ENCODE assay signal across 9 mouse cellular contexts in genomic region chr16:96819649-96820048, GRCm38 (mm10).
DNase-seq lines count a peak whose midpoint lies in the region; ATAC-seq lines count a peak whose summit lies in the region.
"Had no signal": no experiment of that assay in that cellular context is flagged by ENCODE, and none has a peak within 500 bp of the region (broad histone marks: within the 10 kb centered on the region; RNA-seq: fewer than 3 reads in every experiment).

No protein-coding gene starts in this region.

- H3K9ac ChIP-seq in forebrain, embryonic 14.5 days (ENCODE audit: low read length): no peak overlapping the region
- no peak overlapping the region for H3K9ac ChIP-seq in intestine, embryonic 16.5 days (ENCODE audit: low read depth, low read length)
- H3K9ac ChIP-seq in midbrain, embryonic 11.5 days (ENCODE audit: low read length): no peak overlapping the region
- H3K9ac ChIP-seq: liver, embryonic 15.5 days had no signal

- no peak overlapping the region for H3K4me3 ChIP-seq in forebrain, embryonic 14.5 days (ENCODE audit: low read depth, low read length)
- no peak overlapping the region for H3K4me3 ChIP-seq in intestine, embryonic 16.5 days (ENCODE audit: low read length)
- H3K4me3 ChIP-seq in midbrain, embryonic 11.5 days (ENCODE audit: low read depth, low read length): no peak overlapping the region
- H3K4me3 ChIP-seq: liver, embryonic 15.5 days had no signal

- ATAC-seq in forebrain, embryonic 14.5 days: peak; percentile 61; the same call in 1 of the 2 replicates
- ATAC-seq in intestine, embryonic 16.5 days: peak; percentile 62; the same call in 1 of the 2 replicates
- peak; percentile 77 for ATAC-seq in midbrain, embryonic 11.5 days (ENCODE audit: low FRiP score)

- H3K27ac ChIP-seq in forebrain, embryonic 14.5 days (ENCODE audit: low read depth, low read length): no peak overlapping the region
- no peak overlapping the region for H3K27ac ChIP-seq in intestine, embryonic 16.5 days (ENCODE audit: low read length)
- H3K27ac ChIP-seq in midbrain, embryonic 11.5 days (ENCODE audit: low read depth, low read length): no peak overlapping the region
- H3K27ac ChIP-seq: liver, embryonic 15.5 days had no signal

- no peaks in the 10 kb centered on the region for H3K27me3 ChIP-seq in forebrain, embryonic 14.5 days (replicated peaks; ENCODE audit: control insufficient read depth, insufficient read depth, low read length)
- H3K27me3 ChIP-seq in intestine, embryonic 16.5 days (replicated peaks; ENCODE audit: control insufficient read depth, insufficient read depth, low read length): no peaks in the 10 kb centered on the region
- no peaks in the 10 kb centered on the region for H3K27me3 ChIP-seq in midbrain, embryonic 11.5 days (ENCODE audit: control insufficient read depth, insufficient read depth, low read length)
- H3K27me3 ChIP-seq: liver, embryonic 15.5 days had no signal

- 33% methylated on average over 16 of the region's 16 CpGs for WGBS in forebrain, embryonic 14.5 days
- 28% methylated on average over 16 of the region's 16 CpGs for WGBS in intestine, embryonic 16.5 days
- 27% methylated on average over 16 of the region's 16 CpGs for WGBS in midbrain, embryonic 11.5 days

- DNase-seq in NIH3T3 (ENCODE audit: low read depth): peak; percentile 12
- DNase-seq in cerebellum, adult 11 months: peak; percentile 51
- peak; percentile 85 for DNase-seq in forebrain, embryonic 14.5 days (ENCODE audit: low spot score)
- DNase-seq in left cerebral cortex, postnatal 10 days (ENCODE audit: extremely low spot score in 1 of 2, low spot score in 2 of 2): peak; percentile 42 to 71
- peak; percentile 93 for DNase-seq in midbrain, embryonic 11.5 days (ENCODE audit: low spot score, missing footprints)
- DNase-seq in right cerebral cortex, postnatal 36 days (ENCODE audit: low spot score in 2 of 2): peak; percentile 36 to 43
- peak; percentile 37 to 64 for DNase-seq in urinary bladder, postnatal 4 days (ENCODE audit: low spot score in 2 of 2)

- H3K4me1 ChIP-seq in forebrain, embryonic 14.5 days (ENCODE audit: control insufficient read depth, insufficient read depth, low read length): no peaks in the 10 kb centered on the region
- H3K4me1 ChIP-seq in intestine, embryonic 16.5 days (ENCODE audit: control insufficient read depth, insufficient read depth, low read length): no peaks in the 10 kb centered on the region
- H3K4me1 ChIP-seq in midbrain, embryonic 11.5 days (ENCODE audit: control insufficient read depth, insufficient read depth, low read length): no peaks in the 10 kb centered on the region
- H3K4me1 ChIP-seq: liver, embryonic 15.5 days had no signal

- no peak overlapping the region for H3K4me2 ChIP-seq in forebrain, embryonic 14.5 days (ENCODE audit: low read length)
- no peak overlapping the region for H3K4me2 ChIP-seq in intestine, embryonic 16.5 days (ENCODE audit: low read depth, low read length)
- H3K4me2 ChIP-seq in midbrain, embryonic 11.5 days: no peak overlapping the region
- H3K4me2 ChIP-seq: liver, embryonic 15.5 days had no signal

- H3K36me3 ChIP-seq in forebrain, embryonic 14.5 days (ENCODE audit: control insufficient read depth, insufficient read depth, low read length): no peaks in the 10 kb centered on the region
- H3K36me3 ChIP-seq in intestine, embryonic 16.5 days (ENCODE audit: control insufficient read depth, insufficient read depth, low read length): no peaks in the 10 kb centered on the region
- no peaks in the 10 kb centered on the region for H3K36me3 ChIP-seq in midbrain, embryonic 11.5 days (ENCODE audit: control insufficient read depth, insufficient read depth, low read length)
- H3K36me3 ChIP-seq: liver, embryonic 15.5 days had no signal

- intact Hi-C loops in left cerebral cortex, postnatal 10 days (cut with DNase I): loop anchor here (5.0 kb wide), 1 partner anchor 132 kb away; no protein-coding TSS in a partner anchor

- H3K9me3 ChIP-seq in forebrain, embryonic 14.5 days (replicated peaks; ENCODE audit: control insufficient read depth, low read length): no peaks in the 10 kb centered on the region
- no peaks in the 10 kb centered on the region for H3K9me3 ChIP-seq in intestine, embryonic 16.5 days (ENCODE audit: control insufficient read depth, low read length)
- H3K9me3 ChIP-seq in midbrain, embryonic 11.5 days (ENCODE audit: control insufficient read depth, low read length): no peaks in the 10 kb centered on the region
- H3K9me3 ChIP-seq: liver, embryonic 15.5 days had no signal

Comparison
In these comparisons a context has a peak if more than half of its experiments do, and no peak if none do; other contexts are left out.
1. DNase-seq: peak in every context shown above with its lines; median percentile 93 in midbrain, embryonic 11.5 days; 85 in forebrain, embryonic 14.5 days; 56 in left cerebral cortex, postnatal 10 days; 51 in cerebellum, adult 11 months; 50 in urinary bladder, postnatal 4 days; 40 in right cerebral cortex, postnatal 36 days; 12 in NIH3T3.